Mouse (Mus musculus) liver, postnatal 0 days (tissue): Measurements from ENCODE around the gene Arhgdia.

Source experiments
- CTCF ChIP-seq: sonication (generic); IDR thresholded peaks from 2 replicates; pipeline ENCODE4 v1.5.1; 2016; ENCODE audit warnings: antibody characterized with exemption, low read depth
- EP300 ChIP-seq: IDR thresholded peaks from 2 replicates; pipeline ENCODE4 v1.6.1; 2016; ENCODE audit warnings: antibody characterized with exemption, low read depth, mild to moderate bottlenecking

GRCm38 (mm10) chr11:120572417-120572751 is 9.0 kb downstream of the Arhgdia start:
- no peak for TF ChIP-seq EP300
- TF ChIP-seq CTCF: no peak
